Mouse (Mus musculus) forebrain, embryonic 11.5 days (tissue): ENCODE results near the gene Fbln2. TPM values are rescaled to one million over a fixed set of nuclear protein-coding genes. Genes with fewer than 3 reads are reported as not detected.

ENCODE experiments used
- ATAC-seq: fragments of 200-750 bp; cut with Nextera tagmentation; replicated peaks from 2 replicates; pipeline ENCODE4 v1.8.0; 2017; ENCODE audit warnings: moderate TSS enrichment; ENCODE audit not compliant: low FRiP score
- DNase-seq: peaks from one replicate; pipeline ENCODE4 v3.0.0-alpha.2; 2017; ENCODE audit warnings: low spot score
- H3K27ac ChIP-seq: fragments of 300-500 bp; sonication (generic); 2 replicates; pipeline ENCODE4 v1.5.1; 2014; ENCODE audit warnings: low read depth, low read length
- H3K27me3 ChIP-seq: fragments of 300-500 bp; sonication (generic); 2 replicates; pipeline ENCODE4 v1.6.1; 2014; ENCODE audit warnings: mild to moderate bottlenecking, low read length, mixed read lengths; ENCODE audit not compliant: control insufficient read depth, insufficient read depth
- H3K36me3 ChIP-seq: fragments of 300-500 bp; sonication (generic); 2 replicates; pipeline ENCODE4 v1.6.1; 2014; ENCODE audit warnings: mild to moderate bottlenecking, low read length, moderate library complexity, mixed read lengths; ENCODE audit not compliant: control insufficient read depth, insufficient read depth
- H3K4me1 ChIP-seq: fragments of 300-500 bp; sonication (generic); replicated peaks from 2 replicates; pipeline ENCODE4 v1.6.1; 2014; ENCODE audit warnings: low read length, mixed read lengths; ENCODE audit not compliant: control insufficient read depth, insufficient read depth
- H3K4me2 ChIP-seq: fragments of 300-500 bp; sonication (generic); 2 replicates; pipeline ENCODE4 v1.6.1; 2014; ENCODE audit warnings: low read depth, mild to moderate bottlenecking, low read length, moderate library complexity, mixed read lengths; ENCODE audit not compliant: severe bottlenecking
- H3K4me3 ChIP-seq: fragments of 300-500 bp; sonication (generic); 2 replicates; pipeline ENCODE4 v1.5.1; 2014; ENCODE audit warnings: low read depth, low read length
- H3K9ac ChIP-seq: fragments of 300-500 bp; sonication (generic); 2 replicates; pipeline ENCODE4 v1.6.1; 2014; ENCODE audit warnings: low read length
- H3K9me3 ChIP-seq: fragments of 300-500 bp; sonication (generic); 2 replicates; pipeline ENCODE4 v1.6.1; 2016; ENCODE audit warnings: low read length, mixed read lengths; ENCODE audit not compliant: control insufficient read depth
- WGBS: fragments of 180-500 bp; shearing (Covaris S2); extraction: QIAGEN DNeasy Blood & Tissue Kit; methylation state at CpG from one replicate; pipeline ENCODE4 v1.1.7; 2014; 5-methylcytosine and 5-hydroxymethylcytosine counted together
- polyA plus RNA-seq: library from polyadenylated mRNA; unstranded; fragments of >200 nt; fragmentation: Nextera tagmentation; extraction: Ambion mirVana; gene quantifications from 2 replicates; pipeline ENCODE4 v1.2.1, GENCODE M21; 2014

Gene Fbln2
- polyA plus RNA-seq, 1 experiment from 2014 or later: 38.9 TPM

DNA sequence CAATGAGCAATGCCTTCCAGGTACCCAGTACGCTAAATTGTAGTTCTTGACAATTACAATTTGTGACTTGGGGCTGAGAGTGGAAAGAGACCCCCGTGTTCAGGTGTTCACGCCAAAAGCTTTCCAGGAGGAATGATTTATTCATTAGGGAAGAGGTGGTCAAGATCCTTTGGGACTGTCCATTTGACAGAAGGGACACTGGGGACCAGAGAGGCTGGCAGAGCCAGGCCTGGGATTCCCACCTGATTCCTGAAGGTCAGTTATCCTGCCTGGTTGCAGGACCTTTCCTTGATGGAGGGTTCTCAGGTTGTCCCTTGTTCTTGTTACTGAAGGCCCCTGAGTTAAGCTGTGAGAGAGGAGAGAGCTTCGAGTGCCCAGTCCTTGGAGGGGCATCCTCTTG, 74.9 kb downstream of the Fbln2 start:
- DNase-seq (no peak), ATAC-seq (no peak)
- 64% methylated on average over 4 of the region's 4 CpGs for WGBS
- no peaks in the 10 kb centered on the region for H3K36me3 ChIP-seq
- peaks cover 25% of the 10 kb centered on the region for H3K4me1 ChIP-seq
- peaks cover 8% of the 10 kb centered on the region; the same call in 1 of the 2 replicates for H3K27me3 ChIP-seq
- no peak overlapping the region for H3K4me2 ChIP-seq
- H3K4me3 ChIP-seq: no peak overlapping the region
- no peaks in the 10 kb centered on the region for H3K9me3 ChIP-seq
- H3K27ac ChIP-seq: no peak overlapping the region
- H3K9ac ChIP-seq: no peak overlapping the region

DNA sequence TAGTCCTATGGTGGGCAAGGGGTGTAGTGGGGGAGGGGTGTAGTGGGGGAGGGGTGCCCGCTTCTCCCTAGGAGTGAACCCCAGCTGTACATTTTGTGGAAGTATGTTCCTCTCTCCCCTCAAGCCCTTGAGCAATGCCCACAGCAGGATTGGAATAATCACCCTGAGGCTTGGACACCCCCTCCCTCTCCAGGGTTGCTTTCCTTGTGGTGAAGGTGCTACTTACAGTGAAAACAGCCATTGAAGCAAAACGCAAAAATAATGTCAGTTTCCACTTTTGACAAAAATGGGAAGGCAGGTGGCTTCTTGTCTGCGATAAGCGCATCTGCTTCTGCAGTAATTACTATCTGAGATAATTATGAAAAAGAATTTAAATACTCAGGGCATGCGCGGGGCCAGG, 75.4 kb downstream of the Fbln2 start:
- 68% methylated on average over 6 of the region's 6 CpGs for WGBS
- ATAC-seq (no peak), DNase-seq (no peak)
- Histone ChIP-seq H3K36me3 (no peaks in the 10 kb centered on the region), H3K9ac (no peak overlapping the region), H3K27me3 (peaks cover 8% of the 10 kb centered on the region; the same call in 1 of the 2 replicates), H3K4me2 (no peak overlapping the region), H3K27ac (no peak overlapping the region), H3K4me1 (peaks cover 25% of the 10 kb centered on the region), H3K4me3 (no peak overlapping the region), H3K9me3 (no peaks in the 10 kb centered on the region)

DNA sequence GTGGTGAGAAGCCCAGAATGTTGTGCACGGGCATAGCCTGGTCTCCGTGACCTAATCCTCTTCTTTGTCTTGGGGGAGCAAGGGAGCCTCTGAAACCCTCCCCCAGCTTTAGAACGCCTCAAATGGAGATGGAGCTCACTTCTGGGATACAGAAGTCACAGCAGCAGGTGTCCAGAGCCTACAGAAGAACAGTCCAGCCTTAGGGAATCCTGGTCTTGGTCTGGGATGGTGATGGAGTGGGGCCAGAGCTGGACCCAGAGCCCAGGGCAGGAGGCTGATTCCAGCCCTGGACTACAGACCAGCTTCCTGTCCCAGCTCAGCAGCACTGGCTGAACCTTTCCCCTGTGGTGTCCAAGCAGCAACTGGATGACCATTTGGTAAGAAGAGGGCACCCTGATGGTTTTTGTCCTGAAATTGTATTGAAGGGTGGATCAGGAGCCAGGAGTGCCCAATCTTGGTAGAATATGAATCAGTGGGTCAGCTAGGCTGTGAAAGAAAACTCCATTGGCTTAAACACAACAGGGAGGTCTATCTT, 76.1 kb downstream of the Fbln2 start:
- H3K4me1 ChIP-seq: peaks cover 25% of the 10 kb centered on the region
- H3K4me2 ChIP-seq: no peak overlapping the region
- H3K9ac ChIP-seq: no peak overlapping the region

DNA sequence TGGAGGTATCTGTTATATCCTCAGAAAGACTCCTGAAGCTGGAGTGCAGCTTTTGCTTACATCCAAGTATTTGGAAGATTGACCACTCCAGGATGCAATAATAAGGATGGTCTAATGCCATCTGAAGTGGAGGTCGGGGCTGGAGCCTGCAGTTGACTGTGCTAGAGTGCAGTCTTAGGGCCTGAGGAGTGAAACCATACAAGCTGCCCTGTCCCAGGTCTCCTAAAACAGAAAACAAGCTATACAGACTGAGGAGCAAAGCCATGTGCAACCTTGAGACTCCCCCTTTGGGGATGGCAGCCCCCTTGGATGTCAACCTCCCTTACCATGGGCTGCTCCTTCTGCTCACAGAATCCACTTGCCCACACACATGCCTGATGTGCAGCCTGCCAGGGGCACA, 76.7 kb downstream of the Fbln2 start:
- H3K9ac ChIP-seq: no peak overlapping the region
- no peak overlapping the region for H3K4me3 ChIP-seq
- peaks cover 25% of the 10 kb centered on the region for H3K4me1 ChIP-seq
- H3K9me3 ChIP-seq: no peaks in the 10 kb centered on the region
- WGBS: 83% methylated on average over 1 of the region's 1 CpGs
- H3K27ac ChIP-seq: no peak overlapping the region
- no peaks in the 10 kb centered on the region for H3K36me3 ChIP-seq
- peaks cover 8% of the 10 kb centered on the region; the same call in 1 of the 2 replicates for H3K27me3 ChIP-seq
- ATAC-seq: no peak
- H3K4me2 ChIP-seq: no peak overlapping the region
- DNase-seq: no peak

More for the DNA sequence above, 76.1 kb downstream of the Fbln2 start:
- DNase-seq (no peak), ATAC-seq (no peak)
- Histone ChIP-seq H3K4me3 (no peak overlapping the region), H3K27me3 (peaks cover 8% of the 10 kb centered on the region; the same call in 1 of the 2 replicates), H3K27ac (no peak overlapping the region), H3K36me3 (no peaks in the 10 kb centered on the region), H3K9me3 (no peaks in the 10 kb centered on the region)
- WGBS: 51% methylated on average over 3 of the region's 3 CpGs

DNA sequence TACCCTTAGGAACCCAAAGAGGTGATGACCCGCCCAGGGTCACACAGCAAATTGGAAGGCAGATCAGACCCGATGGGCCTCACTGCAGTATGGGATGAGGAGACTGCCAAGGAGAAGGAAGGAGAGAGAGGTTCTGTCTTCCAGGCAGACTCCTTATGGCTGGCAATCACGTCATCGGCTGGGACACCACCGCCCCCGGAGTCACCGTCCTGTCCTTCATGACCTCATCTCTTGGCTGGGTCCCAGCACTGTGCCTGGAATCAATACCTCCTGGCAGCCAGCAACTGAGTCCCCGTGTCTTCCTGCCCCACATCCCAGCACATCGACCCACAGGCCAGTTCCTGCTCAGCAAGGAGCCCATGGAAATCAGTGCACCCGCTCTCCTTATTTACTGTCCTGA, 78.7 kb downstream of the Fbln2 start:
- 93% methylated on average over 9 of the region's 10 CpGs for WGBS
- peaks cover 5% of the 10 kb centered on the region; the same call in 1 of the 2 replicates for H3K27me3 ChIP-seq

DNA sequence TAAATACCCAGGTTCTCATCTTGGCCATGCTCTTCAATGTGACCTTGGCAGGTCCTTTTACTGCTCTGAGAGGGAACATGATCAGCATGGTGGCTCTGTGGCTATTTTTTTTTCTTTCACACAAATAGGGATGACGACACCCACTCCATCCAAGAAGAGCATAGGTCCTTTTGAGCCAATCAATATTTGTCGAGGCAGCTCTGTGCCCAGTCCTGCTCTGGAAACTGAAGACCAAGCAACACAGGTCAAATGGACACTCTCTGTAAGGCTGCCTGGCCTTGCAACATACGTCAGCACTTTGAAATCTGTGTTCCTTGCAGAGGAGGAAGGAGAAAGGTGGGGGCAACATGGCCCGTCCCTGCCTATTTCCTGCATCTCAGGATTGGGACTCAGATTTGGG, 83.2 kb downstream of the Fbln2 start:
- H3K9ac ChIP-seq: no peak overlapping the region
- H3K36me3 ChIP-seq: no peaks in the 10 kb centered on the region
- H3K4me2 ChIP-seq: no peak overlapping the region
- peaks cover 4% of the 10 kb centered on the region; the same call in 1 of the 2 replicates for H3K4me1 ChIP-seq
- no peak overlapping the region for H3K27ac ChIP-seq
- no peaks in the 10 kb centered on the region for H3K27me3 ChIP-seq
- DNase-seq (no peak), ATAC-seq (no peak)
- WGBS: 90% methylated on average over 4 of the region's 4 CpGs
- H3K4me3 ChIP-seq: no peak overlapping the region
- H3K9me3 ChIP-seq: no peaks in the 10 kb centered on the region

More for the DNA sequence above, 78.7 kb downstream of the Fbln2 start:
- Histone ChIP-seq H3K4me3 (no peak overlapping the region), H3K9me3 (no peaks in the 10 kb centered on the region), H3K4me2 (no peak overlapping the region), H3K9ac (no peak overlapping the region), H3K27ac (no peak overlapping the region), H3K36me3 (no peaks in the 10 kb centered on the region), H3K4me1 (peaks cover 9% of the 10 kb centered on the region)
- ATAC-seq (no peak), DNase-seq (no peak)

DNA sequence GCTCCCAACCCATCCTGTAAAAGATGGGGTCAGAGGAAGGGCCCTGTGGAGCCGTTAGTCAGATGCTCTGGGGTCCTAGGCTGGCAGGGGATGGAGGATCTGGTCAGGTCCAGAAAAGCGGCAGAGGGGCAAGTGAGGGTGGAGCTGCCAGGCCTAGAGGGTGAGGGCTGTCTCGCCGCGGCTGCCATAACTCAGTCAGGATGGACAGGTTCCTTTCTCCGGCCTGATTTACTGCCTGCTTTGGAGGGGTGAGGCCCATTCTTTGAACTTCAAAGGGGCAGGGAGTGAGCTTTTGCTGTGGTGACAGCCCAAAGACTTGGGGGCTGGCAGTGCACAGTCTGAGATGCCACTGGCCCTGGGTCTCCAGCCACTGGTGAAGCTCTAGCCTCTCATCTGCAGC, 86.6 kb downstream of the Fbln2 start:
- ATAC-seq (no peak), DNase-seq (no peak)
- Histone ChIP-seq H3K4me2 (no peak overlapping the region), H3K27me3 (no peaks in the 10 kb centered on the region), H3K4me3 (no peak overlapping the region), H3K9me3 (no peaks in the 10 kb centered on the region), H3K27ac (no peak overlapping the region), H3K4me1 (peaks cover 17% of the 10 kb centered on the region), H3K36me3 (no peaks in the 10 kb centered on the region), H3K9ac (no peak overlapping the region)
- WGBS: 59% methylated on average over 6 of the region's 6 CpGs

DNA sequence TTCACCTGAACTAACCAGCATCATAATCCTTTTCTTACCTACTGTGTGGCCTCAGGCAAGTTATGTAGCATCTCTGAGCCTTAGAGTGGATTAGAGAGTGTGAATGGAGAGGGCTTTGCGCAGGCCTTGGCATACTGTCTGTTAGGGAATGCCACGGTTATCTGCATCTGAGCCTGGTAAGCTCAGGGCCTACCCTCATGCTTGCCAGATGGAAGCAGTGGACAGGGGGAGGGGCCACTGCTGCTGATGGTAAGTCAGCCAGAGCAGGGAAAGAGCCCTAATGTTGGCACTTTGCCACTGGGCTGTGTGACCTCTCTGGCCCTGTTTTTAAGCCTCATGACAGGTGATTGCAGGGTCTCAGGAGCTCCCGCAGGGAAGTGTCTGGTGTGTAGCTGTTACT, 87.8 kb downstream of the Fbln2 start:
- ATAC-seq (no peak), DNase-seq (no peak)
- no peak overlapping the region for H3K4me3 ChIP-seq
- H3K4me1 ChIP-seq: peaks cover 17% of the 10 kb centered on the region
- H3K9ac ChIP-seq: no peak overlapping the region
- H3K36me3 ChIP-seq: no peaks in the 10 kb centered on the region
- no peaks in the 10 kb centered on the region for H3K27me3 ChIP-seq
- no peaks in the 10 kb centered on the region for H3K9me3 ChIP-seq
- 76% methylated on average over 3 of the region's 3 CpGs for WGBS
- no peak overlapping the region for H3K27ac ChIP-seq
- H3K4me2 ChIP-seq: no peak overlapping the region

DNA sequence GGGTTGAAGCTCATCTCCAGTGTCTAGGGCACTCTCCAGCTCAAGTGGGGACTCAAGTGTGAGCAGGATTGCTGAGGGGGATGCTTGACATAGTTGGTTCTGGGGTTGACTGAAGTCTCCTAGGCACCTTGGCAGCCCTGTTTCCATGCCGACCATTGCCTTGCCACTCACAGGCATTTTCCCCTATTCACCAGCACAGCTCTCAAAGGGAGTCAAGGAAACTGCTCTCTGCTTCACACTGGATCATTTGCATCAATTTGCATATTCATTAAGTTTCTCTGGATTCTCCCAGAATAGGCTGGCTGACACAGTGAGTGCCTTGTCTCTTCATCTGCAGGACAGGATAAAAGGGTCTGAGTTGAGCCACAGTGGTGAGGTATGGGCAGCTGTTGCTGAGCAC, 89.6 kb downstream of the Fbln2 start:
- Histone ChIP-seq H3K9me3 (no peaks in the 10 kb centered on the region), H3K27me3 (no peaks in the 10 kb centered on the region), H3K4me1 (peaks cover 17% of the 10 kb centered on the region), H3K9ac (0 out of 2 replicates have a peak overlapping the region, but pooled peaks have one; percentile 14), H3K27ac (peak overlapping the region; percentile 96), H3K4me2 (no peak overlapping the region), H3K36me3 (no peaks in the 10 kb centered on the region), H3K4me3 (no peak overlapping the region)
- peak; percentile 83 for DNase-seq
- WGBS: 19% methylated on average over 1 of the region's 1 CpGs
- peak; percentile 95 for ATAC-seq
